Mouse (Mus musculus): Measurements from ENCODE around the gene Gm20388.

Gene Gm20388

DNA sequence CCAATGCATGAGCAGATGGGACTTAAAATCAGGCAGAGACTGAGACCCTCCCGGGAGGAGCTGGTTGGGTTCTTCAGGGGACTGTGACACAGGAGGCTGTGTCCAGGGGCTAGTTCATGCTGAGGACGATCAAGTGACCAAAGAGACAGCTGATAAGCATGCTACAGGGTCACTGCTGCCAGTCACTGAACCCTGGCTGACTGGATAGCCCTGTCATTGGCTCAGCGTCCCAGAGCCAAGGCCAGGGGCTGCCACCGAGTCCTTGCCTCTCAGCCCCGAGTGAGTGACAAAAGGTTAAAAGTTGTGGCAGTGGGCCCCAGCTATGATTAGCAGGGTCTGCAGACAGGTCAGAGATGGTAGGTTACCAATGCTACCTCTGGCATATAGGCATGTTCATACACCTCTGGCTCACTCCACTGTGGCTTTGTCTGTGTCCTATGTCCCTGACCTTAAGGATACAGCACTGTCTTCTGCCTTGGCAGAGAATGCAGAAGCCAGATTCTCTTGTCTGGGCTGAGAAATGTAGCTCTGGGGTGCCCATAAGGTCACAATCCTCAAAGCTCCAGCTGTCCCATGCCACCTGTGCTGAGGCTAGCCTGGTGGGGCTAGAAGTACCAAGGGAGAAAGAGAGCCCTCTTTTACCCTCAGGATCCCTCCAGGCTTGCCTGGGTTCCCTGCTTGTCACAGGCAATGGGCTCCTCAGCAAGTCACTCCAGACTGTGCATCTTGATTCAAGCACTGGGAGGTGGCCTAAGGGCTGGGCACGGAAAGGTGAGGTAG lies 2733.7 kb downstream of the Gm20388 start:
- DNase-seq (ENCODE audit: low read depth, low spot score), result no peak

DNA sequence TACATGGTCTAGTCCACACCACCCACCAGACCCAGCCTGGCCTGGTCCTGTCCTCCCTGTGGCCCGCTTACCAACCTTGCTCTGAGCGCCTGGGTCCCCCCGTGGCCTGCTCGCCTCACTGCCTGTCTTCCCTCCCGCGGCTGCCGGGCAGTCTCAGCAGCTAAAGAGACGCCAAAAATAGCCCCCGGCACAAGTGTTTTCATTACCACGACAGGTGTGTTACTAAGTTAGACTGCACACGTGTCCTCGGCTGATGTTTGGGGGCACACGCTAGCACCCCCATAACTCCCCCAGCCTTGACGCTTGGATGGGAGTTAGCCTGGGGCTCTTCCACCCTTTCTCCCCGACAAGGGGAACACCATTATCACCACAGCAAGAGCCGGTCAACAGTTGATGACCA lies 2735.7 kb downstream of the Gm20388 start:
- DNase-seq (ENCODE audit: low read depth, low spot score), result no peak

DNA sequence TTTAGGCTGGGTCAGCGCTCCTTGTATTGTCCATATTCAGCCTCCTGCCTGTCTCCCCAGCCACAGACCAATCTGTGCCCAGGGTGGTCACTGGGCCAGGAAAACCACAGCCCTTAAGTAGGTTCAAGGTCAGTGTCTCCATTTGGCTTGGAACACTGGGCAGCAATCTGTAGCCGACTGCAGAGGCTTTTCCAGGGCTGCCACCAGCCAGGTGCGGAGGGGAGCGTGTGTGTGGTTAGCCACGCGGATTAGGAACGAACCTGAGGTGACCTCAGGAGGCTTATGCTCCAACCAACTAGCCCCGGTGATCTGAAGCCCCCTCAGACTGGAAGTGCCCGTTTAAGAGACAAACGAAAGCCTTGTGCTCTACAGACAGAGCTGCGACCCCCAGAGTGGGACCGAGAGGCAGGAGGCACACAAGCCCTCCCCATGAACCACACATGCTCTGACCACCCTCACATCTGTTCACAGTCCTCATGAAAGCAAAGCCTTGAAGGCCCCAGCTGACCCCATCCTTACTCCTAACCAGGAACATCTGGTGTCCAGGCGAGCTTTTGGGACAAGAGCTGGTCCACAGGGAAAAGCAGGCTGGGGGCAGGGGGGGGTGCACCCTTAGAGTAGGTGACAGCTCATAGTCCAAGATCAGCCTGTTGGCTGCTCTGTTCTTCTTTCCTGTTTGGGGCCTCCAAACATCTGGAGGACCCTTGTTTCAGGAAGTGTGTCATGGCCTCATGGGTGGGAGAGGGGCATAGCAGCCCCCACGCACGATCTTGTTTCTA lies 2737.7 kb downstream of the Gm20388 start:
- no peak for DNase-seq (ENCODE audit: low read depth, low spot score)

DNA sequence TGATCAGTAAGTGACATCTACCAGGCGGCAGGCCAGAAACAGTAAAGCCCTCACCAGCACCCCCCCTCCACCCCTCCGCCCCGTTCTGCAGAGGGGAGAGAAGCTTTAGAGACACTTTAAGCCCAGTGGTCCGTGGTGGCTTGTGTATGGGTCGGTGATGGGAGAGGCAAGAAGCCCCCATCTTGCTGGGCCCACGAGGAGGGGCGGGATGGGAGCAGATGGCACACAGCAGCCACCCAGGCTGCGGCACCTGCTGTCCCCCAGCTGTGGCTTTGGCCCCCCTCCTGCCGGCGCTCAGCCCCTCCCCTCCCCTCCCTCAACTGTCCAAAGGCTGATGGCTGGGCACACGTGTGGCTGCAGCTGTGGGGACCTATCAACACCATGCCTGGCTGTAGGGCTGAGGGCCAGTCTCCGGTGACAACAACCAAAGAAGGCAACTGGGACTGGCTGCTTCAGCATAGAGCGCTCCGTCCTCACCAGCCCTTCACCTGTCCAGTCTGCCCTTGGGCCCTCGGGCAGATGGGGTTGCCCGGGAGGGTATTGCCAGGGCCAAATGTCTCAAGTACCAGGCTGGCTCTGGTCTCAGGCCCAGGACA lies 2740.8 kb downstream of the Gm20388 start:
- DNase-seq (ENCODE audit: low read depth, low spot score), result no peak

DNA sequence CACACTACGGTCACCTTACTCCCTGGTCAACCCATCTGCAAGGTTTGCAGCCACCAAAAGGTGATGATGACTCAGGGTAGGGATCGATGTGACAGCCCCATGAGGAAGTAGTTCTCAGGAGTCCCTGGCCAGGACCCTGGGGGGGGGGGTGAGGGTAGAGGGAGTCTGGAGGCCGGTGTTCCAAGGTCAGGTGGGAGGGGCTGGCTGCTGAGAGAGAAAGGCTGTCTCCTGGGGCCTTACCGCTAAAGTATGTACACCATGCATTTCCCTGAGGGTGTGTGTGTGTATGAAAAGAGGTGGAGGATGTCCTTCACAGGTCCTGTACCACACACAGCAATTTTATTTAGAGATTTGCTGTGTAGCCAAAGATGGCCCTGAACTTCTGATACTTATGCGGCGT lies 2742.0 kb downstream of the Gm20388 start:
- DNase-seq (ENCODE audit: low read depth, low spot score), result no peak

DNA sequence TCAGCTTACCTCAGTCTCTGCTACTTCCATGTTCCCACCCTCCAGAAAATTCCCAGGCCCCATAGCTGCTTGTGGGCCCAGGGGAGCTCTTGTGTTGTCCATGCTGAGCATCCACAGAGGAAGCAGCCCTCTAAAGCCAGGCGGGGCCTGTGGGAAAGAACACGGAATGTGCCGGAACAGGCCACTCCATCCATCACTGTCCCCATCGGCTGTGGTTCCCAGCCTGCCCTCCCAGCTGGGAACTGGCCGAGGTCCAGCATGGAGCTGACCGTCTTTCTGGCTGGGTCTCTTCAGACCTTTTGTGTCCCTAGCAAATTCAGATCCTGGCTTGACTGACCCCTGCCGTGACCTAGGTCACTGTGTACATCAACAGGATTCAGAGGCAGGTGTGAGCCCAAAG lies 2744.1 kb downstream of the Gm20388 start:
- no peak for DNase-seq (ENCODE audit: low read depth, low spot score)

DNA sequence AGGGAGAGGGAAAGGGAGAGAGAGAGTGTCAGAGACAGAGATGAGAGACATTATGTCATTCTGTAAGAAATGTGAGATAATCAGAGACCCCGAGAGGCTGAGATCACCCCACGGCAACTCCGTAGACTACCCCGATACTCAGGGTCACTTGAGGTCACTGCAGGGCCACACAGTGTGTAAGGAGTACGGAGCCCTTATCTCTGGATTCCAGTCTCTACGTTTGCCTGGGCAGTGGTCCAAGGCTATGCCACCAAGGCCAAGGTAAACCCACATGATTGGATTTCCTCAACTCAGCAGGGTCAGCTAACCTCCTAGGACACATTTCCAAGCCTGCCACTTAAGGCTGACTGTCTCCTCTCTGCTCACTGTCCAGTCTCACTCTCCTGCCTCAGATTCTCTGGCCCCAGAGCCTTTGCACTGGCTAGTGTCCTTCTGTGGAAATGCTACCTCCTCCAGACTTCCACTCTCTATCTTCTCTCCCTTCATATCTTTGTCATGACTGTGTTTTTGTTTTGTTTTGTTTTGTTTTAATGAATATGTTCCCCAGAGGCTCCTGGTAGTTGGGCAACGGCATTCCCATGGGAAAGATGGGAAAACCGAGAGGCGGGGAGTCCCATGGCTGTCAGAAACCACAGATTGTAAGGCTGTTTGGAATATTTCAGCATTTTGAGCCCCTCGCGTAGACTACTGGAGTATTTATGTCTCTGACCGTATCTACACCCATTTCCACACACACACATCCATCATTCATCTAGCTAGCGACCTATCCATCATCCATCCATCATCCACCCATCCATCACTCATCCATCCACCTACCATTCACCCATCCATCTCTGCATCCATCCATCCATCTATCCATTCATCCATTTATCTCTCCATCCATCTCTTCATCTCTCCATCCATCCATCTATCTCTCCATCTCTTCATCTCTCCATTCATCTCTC lies 2745.7 kb downstream of the Gm20388 start:
- DNase-seq (ENCODE audit: low read depth, low spot score), result no peak

DNA sequence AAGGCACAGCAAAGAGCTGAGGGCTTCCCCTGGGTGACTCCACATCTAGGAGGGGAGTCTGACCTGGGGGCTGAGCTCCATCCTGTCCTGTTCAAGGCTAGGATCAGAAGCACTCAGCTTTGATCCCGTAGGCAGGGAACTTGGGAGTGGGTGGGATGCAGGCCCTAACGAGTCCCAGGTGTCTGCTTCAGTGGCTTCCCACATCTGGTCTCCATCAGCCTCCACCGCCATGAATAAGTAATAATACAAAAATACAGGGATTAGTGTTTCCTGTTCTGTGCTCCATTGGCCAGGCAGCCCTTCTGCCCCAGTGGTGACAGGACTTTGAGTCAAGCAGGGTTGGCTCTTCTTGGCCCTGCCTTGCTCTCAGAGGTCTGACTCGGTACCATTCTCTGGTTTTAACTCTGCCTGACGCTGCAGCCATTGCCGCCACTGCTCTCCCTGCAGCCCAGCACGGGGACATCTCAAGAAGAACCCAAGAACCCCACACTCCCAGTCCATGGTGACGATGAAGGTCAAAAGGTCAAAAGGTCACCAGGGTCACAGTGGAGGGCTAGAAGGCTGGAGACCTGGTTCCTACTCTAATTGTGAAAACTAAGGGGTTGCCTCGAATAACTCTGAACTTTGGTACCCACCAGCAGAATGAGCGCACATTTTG lies 2747.6 kb downstream of the Gm20388 start:
- no peak for DNase-seq (ENCODE audit: low read depth, low spot score)

DNA sequence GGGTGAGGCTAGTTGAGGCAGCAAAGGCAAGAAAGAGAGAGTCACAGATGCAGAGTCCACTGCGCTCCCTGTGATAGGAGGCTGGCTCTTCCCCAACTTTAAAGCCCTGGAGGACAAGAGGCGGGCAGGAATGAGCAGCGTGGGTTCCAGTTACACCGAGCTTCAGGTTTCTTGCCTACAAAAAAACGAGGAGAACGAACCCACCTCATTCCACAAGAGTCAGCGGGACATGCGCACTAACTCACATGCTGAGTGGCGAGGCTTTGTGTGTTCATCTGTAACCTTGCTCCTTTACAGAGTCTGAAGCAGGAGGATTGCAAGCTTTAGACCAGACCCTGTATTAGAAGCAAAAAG lies 2748.1 kb downstream of the Gm20388 start:
- no peak for DNase-seq (ENCODE audit: low read depth, low spot score)

DNA sequence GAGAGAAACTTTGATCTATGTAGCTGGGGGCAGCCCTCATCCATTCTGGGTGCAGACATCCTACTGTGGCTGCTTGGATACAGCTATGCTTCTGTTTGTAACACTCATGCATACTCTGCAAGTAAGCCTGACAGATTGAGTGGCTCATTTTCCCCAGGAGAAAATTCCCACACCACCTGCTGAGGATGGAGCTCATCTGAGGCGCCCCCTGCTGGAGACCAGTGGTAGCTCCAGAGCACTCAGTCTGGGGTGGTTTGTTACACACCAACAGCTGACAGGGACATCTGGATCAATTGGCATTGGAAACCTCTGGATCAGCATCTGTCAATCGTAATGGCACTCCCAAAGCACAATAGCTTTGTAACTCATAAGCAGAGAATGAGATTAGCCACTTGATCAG lies 2749.4 kb downstream of the Gm20388 start:
- peak; percentile 51 for DNase-seq (ENCODE audit: low read depth, low spot score)

DNA sequence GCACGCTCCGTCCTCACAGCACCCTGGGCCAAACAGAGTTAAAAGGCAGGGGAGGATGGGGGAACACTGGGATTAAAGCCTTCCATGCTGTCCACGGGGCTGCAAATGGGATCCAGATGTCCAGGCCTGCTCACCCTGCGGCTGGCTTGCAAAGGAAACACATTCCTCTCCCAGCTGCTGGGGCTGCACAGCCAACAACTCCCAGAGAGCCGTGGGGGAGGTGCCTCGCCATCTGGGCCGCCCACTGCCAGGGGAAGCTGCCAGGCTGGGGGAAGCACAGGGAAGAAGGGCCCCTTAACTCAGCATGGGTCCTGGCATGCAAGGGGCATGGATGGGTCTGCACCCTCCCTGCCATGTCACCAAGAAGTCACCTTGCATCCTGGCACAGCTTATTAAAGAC lies 2750.5 kb downstream of the Gm20388 start:
- peak; percentile 75 for DNase-seq (ENCODE audit: low read depth, low spot score)

DNA sequence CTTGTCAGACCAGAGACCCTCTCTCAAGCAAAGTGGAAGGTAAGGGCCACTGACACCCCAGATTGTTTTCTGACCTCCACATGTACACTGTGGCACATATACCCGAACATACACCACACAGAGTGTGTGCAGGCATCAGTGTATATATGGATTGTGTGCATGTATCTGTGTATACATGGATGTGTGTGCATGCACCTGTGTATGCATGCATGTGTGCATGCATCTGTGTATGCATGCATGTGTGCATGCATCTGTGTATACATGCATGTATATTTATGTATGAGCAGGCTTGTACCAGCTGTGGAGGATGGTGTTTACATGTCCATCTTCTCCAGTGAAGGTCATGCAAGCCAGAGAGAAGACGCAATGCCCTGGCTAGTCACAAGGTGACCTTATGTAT lies 2751.3 kb downstream of the Gm20388 start:
- DNase-seq (ENCODE audit: low read depth, low spot score), result no peak

DNA sequence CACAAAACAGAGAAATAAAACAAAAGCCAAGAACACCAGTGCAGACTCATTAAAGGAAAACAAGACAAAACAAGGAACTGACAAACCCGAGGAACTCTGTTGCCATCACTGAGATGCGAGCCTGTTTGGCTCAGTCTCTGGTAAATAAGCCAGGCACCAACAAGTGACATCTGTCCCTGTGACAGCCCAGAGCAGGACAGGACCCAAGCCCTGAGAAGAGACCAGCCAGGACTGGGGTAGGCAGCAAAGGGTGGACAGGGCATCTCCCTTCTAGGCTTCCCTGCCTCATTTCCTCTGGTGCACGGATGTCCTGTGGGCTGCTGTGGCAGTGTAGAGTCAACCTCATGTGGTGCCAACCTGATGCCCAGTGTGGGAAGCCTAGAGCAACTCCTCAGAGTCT lies 2752.5 kb downstream of the Gm20388 start:
- peak; percentile 32 for DNase-seq (ENCODE audit: low read depth, low spot score)

DNA sequence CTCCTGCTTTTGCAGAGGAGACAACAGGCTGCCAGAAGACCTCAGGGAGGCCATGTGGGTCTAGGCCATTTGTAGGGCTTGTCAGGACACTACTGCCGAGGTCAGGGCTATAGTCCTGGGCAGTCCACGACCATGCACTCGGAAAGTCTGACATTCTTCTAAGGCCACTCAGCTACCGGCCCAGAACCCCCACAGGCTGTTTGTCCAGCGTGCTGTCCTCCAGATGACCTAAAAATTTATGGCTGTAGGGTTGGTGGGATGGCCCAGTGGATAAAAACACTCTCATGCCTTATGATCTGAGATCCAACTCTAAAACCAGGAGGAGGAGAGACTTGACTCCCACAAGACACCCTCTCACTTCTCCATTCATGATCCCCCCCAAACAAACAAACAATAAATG lies 2753.0 kb downstream of the Gm20388 start:
- DNase-seq (ENCODE audit: low read depth, low spot score), result no peak

DNA sequence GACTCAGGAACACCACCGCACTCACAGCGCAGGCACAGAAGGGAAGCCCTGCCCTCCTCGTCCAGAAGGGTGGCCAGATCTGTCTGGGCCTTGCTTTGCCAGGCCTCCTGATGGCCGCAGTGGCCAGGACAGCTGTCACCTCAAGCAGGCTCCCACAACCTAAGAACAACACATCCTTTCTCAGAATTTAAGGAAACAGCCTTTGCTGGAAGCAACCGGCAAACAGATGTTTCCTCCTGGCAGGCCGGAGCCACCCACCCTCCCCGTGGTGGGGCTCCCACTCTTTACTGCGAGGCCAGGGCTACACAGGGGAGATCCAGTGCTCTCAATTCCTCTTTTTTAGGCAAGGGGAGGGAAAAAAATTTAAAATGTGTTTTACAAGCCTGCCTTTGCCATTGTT lies 2754.6 kb downstream of the Gm20388 start:
- DNase-seq (ENCODE audit: low read depth, low spot score), result peak; percentile 89

DNA sequence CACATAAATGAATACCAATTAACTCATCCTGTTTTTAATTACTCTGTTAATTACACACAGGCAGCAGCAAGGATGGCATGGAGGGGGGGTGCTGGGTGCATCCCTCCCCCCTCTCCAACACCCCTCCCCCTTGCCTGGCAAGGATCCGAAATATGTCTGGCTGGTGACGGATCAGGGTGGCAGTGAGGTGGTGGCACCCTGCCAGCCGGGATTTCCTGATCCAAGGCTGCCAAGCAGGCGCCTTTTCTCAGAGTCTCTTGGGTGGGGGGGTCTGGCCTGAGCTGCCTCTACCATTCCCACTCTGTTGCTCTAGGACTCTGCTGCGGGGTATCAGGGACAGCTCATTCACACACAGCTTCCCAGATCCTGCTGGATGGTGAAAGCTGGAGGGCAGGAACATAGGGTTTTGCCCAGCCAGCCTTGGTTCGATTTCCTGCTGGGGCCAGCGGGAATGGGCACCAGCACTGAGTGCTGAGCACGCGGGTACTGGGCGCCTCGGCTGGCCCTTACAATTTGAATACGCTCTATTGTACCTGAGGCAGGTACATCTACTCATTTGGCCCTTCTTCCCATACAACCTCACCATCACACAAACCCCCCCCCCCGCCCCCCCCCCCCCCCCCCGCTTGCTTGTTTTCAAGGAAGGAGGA lies 2755.2 kb downstream of the Gm20388 start:
- DNase-seq (ENCODE audit: low read depth, low spot score), result peak; percentile 55

DNA sequence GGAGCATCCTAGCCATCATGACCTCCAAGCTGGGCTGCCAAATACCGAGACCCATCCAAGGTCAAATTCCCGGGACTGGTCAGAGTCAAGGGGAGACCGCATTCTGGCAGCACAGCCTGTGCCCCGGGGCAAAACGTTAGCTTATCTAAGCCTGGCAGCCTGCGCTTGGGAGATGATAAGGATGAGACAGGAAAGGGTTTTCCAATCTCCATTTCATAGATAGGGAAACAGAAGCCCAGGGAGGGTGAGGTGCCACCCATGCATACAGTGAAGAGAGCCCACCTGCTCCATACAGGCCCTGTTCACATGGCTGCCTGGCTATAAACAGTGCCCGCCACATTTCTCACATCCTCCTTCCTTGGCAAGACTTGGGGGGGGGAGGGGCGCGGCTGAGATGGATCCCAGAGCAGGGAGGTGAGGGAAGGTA lies 2755.7 kb downstream of the Gm20388 start:
- DNase-seq (ENCODE audit: low read depth, low spot score), result peak; percentile 41

DNA sequence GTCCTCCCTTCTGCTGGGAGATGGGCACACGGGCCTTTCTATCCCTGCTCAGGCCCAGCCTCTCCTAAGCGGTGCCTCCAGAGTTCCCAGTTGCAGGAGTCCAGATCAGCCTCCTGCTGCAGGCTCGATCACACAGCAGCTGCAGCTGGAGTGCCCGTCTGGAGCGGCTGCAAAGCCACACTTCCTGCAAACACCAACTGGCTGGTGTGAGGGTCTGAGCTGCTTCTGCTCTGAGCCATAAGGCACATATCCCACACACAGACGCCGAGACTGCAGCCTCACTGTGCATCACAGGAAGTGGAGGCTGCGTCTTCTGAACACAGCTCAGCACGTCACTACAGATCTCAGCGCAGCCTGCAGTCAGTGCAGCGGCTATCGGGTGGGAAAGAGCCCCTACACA lies 2756.2 kb downstream of the Gm20388 start:
- peak; percentile 86 for DNase-seq (ENCODE audit: low read depth, low spot score)

DNA sequence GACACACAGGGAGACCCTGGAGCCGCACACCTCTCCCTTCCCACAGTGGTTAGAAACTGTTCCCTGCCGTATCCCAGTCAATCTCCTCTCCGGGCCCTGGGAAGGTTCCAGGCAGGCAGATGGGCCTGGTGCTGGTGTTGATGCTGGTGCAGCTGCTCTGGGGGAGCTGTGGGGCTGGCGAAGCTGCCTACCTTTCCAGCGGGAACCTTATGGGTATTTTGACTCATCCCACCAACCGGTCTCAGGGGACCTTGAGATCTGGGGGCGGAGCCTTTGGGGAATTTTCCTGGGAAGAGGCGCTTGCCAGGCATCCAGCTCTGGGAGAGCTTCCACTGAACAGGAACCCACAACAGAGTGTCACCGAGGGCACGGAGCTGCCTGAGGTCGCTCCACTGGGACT lies 2757.2 kb downstream of the Gm20388 start:
- DNase-seq (ENCODE audit: low read depth, low spot score), result peak; percentile 86

DNA sequence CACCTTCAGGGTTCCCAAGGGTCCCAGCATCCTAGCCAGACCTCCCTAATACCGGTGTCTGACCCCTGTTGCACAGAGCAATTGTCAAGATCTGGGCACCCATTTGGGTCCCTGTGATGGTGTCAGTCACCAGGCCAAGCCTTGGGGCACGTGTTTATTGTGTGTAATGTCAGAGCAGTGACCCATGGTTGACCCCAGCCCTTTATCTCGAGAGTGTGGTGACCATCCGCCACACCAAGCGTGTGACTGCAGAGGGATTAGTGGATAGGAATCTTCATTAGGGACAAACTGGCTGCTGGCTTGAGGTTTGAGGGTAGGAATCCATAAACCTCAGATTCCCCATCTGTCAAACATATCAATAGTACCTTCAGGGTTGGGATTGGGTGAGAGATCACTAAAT lies 2758.7 kb downstream of the Gm20388 start:
- DNase-seq (ENCODE audit: low read depth, low spot score), result no peak

DNA sequence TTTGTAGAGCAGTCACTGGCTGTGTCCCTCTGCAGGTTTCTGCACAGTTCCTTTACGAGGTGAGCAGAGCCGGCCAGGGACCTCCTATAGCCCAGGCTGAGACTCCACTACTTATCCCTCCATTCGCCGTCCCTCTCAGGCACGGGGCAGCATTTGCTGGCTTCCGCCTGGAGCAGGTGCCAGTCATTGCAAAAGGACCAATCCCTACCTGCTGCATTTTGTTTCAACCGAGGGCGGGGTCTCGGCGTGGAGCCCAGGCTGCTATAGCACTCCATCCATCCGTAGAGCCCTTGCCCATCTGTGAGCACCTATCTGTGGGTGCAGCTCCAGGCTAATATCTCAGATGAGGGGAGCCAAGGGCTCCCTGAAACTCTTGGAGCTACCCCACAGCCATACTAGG lies 2759.4 kb downstream of the Gm20388 start:
- peak; percentile 43 for DNase-seq (ENCODE audit: low read depth, low spot score)
